Mouse (Mus musculus): Measurements from ENCODE around the gene Fam71f2.
A peak's percentile ranks its signal among the peaks of the same experiment; 100 is the strongest.

Gene Fam71f2

DNA sequence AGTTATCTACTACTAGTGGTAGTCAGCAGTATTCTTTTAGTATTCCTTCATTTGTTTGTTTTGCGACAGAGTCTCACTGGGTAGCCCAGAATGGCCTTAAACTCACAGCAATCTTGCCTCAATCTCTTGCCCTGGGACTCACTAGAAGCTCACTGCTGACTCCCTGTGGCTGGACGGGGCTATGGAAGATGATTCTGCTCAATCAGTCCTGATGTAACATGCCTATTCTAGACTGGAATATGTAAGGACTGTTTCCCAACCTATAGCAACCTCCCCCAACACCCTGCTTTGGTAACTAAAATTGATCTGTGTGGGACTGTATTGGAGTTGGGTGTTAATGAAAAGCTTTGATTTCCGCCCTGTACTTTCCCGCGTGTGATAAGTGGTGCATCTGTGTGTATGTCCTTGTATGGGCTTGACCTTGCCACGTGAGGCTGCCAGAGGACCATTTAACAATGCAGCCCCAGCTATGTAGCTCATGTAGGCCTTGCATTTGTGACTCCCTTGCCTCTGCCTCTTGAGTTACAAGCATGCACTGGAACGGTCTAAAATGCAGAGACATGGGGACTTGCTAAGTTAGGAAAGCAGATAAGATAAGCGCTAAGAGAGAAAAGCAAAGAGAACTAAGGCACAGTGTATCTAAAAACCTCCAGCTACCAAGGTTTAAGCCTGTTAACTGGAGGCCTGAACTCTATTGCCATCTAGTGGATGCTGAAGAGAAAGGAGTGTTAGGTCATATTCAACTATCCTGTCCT, 703 bp upstream of the Fam71f2 start:
- peak; percentile 50 for DNase-seq

- no peak for DNase-seq
Observed at GRCm38 (mm10) chr6:29280671-29281070, 1.3 kb downstream of the Fam71f2 start.

- no peak for DNase-seq
Observed at GRCm38 (mm10) chr6:29286870-29287269, 7.5 kb downstream of the Fam71f2 start.

DNA sequence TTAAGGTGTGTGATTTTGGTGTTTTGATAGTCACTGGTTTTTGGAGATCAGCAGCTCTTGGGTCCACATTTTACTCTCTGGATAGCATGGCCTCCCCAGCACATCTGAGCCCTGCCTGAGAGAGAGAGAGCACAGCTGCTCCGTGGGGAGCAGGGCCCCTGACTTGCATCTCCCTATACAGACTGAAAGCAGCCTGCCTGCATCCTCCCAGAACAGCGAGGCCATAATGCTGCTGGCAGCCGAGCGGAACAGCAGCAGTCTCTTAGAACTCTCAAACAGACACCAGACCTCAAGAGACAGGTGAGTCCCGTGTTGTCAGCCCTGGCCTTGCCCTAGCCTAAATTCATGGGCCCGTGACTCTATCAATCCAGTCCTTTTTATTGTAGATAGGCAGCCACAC, 8.1 kb downstream of the Fam71f2 start:
- DNase-seq: no peak

- DNase-seq: no peak
Observed at GRCm38 (mm10) chr6:29287944-29288343, 8.6 kb downstream of the Fam71f2 start.

GRCm38 (mm10) chr6:29288651-29289050, 9.3 kb downstream of the Fam71f2 start:
- DNase-seq: no peak

DNA sequence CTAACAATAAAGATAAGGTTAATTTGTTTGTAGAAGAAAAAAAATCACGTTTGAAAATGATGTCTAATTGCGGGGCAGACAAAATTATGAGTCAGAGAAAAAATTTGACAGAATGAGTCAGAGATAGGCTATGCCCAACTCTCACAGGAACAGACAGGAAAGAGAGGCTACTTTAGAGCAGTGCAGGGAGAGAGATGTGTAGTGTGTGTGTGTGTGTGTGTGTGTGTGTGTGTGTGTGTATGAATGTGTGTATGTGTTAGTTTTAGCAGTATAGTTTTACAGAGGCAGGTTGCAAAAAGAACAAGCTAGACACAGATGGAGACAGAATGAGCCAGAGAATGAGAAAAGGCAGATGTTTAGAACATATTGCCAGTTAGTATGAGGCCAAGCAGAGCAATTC, 19.7 kb downstream of the Fam71f2 start:
- DNase-seq: no peak

DNA sequence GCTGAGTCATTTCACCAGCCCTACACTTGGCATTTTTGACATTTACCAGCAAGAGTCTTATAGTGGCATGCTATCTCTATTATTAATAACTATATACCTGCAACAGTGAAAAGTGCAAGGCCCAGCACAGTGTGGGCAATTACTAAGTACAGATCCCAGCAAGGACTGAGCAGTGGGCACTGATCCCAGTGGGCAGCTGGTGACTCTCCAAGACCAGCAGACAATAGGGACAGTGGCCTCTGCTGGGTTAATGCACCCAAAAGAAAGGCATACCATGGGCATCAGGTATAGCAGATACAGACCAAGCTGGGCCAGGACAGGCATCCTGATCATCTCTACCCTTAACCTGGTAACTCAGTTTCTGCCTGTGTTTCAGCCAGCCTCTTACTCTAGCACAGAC, 23.9 kb downstream of the Fam71f2 start:
- DNase-seq: no peak

GRCm38 (mm10) chr6:29303726-29304125, 24.3 kb downstream of the Fam71f2 start:
- DNase-seq: no peak

DNA sequence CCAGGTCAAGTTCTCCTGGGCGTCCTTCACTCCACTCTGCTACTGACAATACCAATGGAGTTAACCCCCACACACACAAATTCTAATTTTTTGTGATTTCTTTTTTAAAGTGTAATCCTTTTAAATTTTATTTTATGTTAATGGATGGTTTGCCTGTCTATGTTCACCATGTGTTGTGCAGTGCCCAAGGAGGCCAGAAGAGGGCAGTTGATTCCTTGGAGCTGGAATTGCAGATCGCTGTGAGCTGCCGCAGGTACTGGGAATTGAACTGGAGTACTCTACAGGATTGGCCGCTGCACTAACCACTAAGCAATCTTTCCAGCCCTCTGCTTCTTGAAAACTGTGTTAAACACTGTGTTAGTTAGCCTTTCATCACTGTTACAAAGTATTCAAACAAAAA, 26.1 kb downstream of the Fam71f2 start:
- DNase-seq: no peak

- no peak for DNase-seq
Observed at GRCm38 (mm10) chr6:29308846-29309605, 29.6 kb downstream of the Fam71f2 start.

DNA sequence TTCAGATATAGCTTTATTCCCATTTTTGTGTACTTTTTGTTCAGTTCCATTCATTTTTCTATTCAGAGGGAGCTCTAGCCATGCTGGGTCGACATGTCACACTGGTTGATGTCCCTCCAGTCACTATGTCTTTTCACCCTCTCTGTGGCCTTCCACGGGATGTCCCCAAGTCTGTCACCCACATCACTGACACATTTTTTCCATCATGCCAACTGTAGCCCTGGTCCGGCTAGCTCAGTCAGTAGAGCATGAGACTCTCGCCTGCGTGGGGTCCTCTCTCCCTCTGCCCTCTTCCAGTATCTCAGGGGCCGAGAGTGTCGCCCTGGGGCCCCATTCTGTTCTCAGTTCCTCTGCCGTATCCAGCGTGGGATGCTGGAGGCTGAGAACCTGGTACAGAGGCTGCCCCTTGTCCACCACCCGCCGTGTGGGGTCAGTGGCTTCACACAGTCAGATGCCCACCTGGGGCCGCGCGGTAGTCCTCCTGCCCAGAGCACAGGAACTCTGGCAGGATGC, 34.4 kb downstream of the Fam71f2 start:
- no peak for DNase-seq

- DNase-seq: no peak
Observed at GRCm38 (mm10) chr6:29317286-29317685, 37.9 kb downstream of the Fam71f2 start.

DNA sequence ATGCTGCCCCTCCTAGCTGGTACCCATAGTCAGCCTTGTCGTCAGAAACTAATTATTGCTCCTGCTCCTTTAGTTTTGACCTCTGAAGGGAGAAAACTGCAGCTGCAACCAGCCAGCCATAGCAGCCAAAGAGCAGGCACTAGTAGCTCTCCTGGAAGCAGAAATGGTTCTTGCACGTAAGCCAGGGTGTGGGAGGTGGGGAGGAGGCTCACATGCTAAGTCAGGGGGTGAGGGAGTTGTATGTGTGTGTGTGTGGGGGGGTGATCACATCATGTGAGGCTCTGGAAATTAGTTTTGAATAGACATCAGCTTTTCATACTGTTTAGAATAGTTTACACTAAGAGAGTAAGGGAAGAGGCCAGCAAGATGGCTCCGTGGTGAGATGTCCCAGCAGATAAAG, 38.5 kb downstream of the Fam71f2 start:
- DNase-seq: no peak

DNA sequence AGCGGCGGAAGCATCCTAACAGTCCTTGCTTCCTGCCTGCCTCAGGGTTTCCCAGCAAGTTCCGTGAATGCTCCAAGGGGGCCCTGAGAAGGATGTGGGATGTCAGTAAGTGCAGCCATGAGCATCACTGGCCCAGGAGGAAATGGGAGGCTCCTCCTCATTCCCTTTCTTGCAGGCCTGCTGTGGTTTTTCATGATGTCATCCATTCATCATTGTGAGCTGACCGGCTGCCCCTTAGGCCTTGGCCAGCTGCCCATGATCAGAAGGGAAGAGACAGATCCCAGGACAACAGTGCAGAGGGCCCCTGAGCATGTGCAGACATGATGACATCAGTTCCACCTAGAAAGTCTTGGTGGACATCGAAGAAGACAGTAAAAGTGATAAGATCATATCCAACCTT, 39.5 kb downstream of the Fam71f2 start, which contains the start of gene Fam71f1:
TSS of gene Fam71f1 (plus strand) at position 262 of the 400 bp plus-strand sequence.
- peak; percentile 18 for DNase-seq

DNA sequence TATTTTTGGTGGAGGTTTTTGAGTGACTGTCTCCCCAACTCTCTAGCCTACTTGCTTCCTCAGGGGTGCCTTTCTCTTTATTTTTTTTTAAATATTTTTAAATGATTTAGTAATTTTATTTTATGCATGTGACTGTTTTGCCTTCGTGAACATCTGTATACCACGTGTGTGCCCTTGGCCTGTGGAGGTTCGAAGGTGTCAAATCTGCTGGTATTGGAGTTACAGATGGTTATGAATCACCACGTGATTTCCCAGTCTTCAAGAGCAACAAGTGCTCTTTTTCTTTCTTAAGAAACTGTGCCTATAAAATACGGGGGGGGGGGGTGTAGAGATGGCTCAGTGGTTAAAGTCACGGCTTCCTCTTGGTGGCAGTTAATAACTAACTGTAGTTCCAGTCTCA, 42.2 kb downstream of the Fam71f2 start:
- no peak for DNase-seq

DNA sequence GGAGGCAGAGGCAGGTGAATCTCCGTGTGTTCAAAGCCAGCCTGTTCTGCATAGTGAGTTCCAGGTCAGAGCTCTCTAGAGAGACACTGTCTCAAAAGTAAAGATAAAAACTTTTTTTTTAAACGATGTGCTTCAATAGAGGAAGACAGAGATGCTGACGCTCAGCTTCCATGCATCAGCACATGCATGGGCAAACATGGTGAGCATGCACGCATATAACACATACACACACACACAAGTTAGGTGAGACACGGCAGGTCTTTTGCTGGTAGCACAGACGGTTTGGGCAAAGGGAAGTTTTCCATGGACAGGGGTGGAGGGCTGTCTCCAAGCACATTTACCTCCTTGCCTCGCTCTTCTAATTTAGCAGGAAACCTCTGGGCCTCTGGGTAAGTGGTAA, 42.8 kb downstream of the Fam71f2 start:
- no peak for DNase-seq

DNA sequence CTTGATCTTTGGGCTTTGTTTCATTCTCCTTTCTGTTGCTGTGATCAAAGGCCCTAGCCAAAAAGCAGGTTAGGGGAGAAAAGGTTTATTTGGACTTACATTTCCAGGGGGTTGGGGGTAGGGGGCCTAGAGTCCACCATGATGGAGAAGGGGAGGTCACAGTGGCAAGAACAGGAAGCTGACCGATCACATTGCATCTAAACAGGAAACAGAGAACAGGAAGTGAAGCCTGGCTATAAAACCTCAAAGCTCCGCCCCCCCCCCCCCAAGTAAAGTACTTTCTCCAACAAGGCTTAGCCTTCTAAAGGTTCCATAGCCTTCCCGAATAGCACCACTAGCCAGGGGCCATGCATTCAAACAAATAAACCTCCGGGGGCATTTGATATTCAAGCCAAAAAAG, 43.3 kb downstream of the Fam71f2 start:
- DNase-seq: no peak

DNA sequence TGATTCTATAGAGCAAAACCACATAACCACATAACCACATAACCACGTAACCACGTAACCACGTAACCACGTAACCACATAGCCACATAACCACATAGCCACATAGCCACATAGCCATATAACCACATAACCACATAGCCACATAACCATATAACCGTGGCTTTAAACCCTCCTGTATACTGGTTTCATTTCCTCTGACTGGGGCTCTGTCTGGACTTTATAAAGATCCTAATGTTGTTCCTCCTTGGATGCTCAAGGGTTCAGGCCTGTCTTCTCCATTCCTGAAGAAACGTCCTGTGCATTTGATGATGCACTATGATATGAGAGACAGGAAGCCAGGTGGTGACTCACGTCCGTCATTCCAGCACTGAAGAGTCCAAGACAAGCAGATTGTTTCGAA, 47.6 kb downstream of the Fam71f2 start:
- DNase-seq: no peak

GRCm38 (mm10) chr6:29329514-29329913, 50.1 kb downstream of the Fam71f2 start:
- DNase-seq: no peak

Measured in liver (tissue).